Mouse (Mus musculus): ENCODE data around the gene Npas3.

The Npas3 gene

GRCm38 (mm10) chr12:53983946-53984345, 735.5 kb downstream of the Npas3 start:
- no peak for DNase-seq (ENCODE audit: low read depth, low spot score)

- DNase-seq (ENCODE audit: low read depth, low spot score), result no peak
Measured at GRCm38 (mm10) chr12:53985851-53986842, 737.7 kb downstream of the Npas3 start.

- no peak for DNase-seq (ENCODE audit: low read depth, low spot score)
Measured at GRCm38 (mm10) chr12:53992411-53992810, 743.9 kb downstream of the Npas3 start.

- DNase-seq (ENCODE audit: low read depth, low spot score), result no peak
Measured at GRCm38 (mm10) chr12:53995710-53996109, 747.2 kb downstream of the Npas3 start.

- no peak for DNase-seq (ENCODE audit: low read depth, low spot score)
Measured at GRCm38 (mm10) chr12:53997141-53997540, 748.7 kb downstream of the Npas3 start.

GRCm38 (mm10) chr12:53999647-54000637, 751.5 kb downstream of the Npas3 start:
- DNase-seq (ENCODE audit: low read depth, low spot score), result no peak

GRCm38 (mm10) chr12:54002496-54002895, 754.0 kb downstream of the Npas3 start:
- no peak for DNase-seq (ENCODE audit: low read depth, low spot score)

GRCm38 (mm10) chr12:54004606-54005005, 756.1 kb downstream of the Npas3 start:
- DNase-seq (ENCODE audit: low read depth, low spot score), result no peak

- no peak for DNase-seq (ENCODE audit: low read depth, low spot score)
Measured at GRCm38 (mm10) chr12:54005546-54005945, 757.1 kb downstream of the Npas3 start.

- DNase-seq (ENCODE audit: low read depth, low spot score), result no peak
Measured at GRCm38 (mm10) chr12:54015304-54015703, 766.8 kb downstream of the Npas3 start.

GRCm38 (mm10) chr12:54017949-54018348, 769.5 kb downstream of the Npas3 start:
- no peak for DNase-seq (ENCODE audit: low read depth, low spot score)

GRCm38 (mm10) chr12:54019979-54020378, 771.5 kb downstream of the Npas3 start:
- DNase-seq (ENCODE audit: low read depth, low spot score), result no peak

GRCm38 (mm10) chr12:54034666-54035346, 786.3 kb downstream of the Npas3 start:
- DNase-seq (ENCODE audit: low read depth, low spot score), result peak; percentile 18

GRCm38 (mm10) chr12:54037602-54038001, 789.1 kb downstream of the Npas3 start:
- no peak for DNase-seq (ENCODE audit: low read depth, low spot score)

- no peak for DNase-seq (ENCODE audit: low read depth, low spot score)
Measured at GRCm38 (mm10) chr12:54042996-54043544, 794.6 kb downstream of the Npas3 start.

GRCm38 (mm10) chr12:54044606-54045334, 796.3 kb downstream of the Npas3 start:
- DNase-seq (ENCODE audit: low read depth, low spot score), result no peak

GRCm38 (mm10) chr12:54045360-54045759, 796.9 kb downstream of the Npas3 start:
- DNase-seq (ENCODE audit: low read depth, low spot score), result no peak

GRCm38 (mm10) chr12:54046824-54047223, 798.3 kb downstream of the Npas3 start:
- no peak for DNase-seq (ENCODE audit: low read depth, low spot score)

GRCm38 (mm10) chr12:54048126-54048525, 799.6 kb downstream of the Npas3 start:
- DNase-seq (ENCODE audit: low read depth, low spot score), result no peak

- DNase-seq (ENCODE audit: low read depth, low spot score), result no peak
Measured at GRCm38 (mm10) chr12:54049926-54050325, 801.4 kb downstream of the Npas3 start.
